Mouse (Mus musculus) adrenal gland, adult 18-20 months (tissue): Measurements from ENCODE around the gene Mob3b. TPM values are rescaled to one million over a fixed set of nuclear protein-coding genes. Genes with fewer than 3 reads are reported as not detected.

Experiments used
- DNase-seq, 2 experiments: peaks; one replicate each; pipeline ENCODE4 v3.0.0; 2021 to 2022; ENCODE audit warnings: low spot score in 2 of 2
- total RNA-seq, 2 experiments: library from RNA; stranded (reverse); gene quantifications; 1 replicate in 1 of 2; 2 replicates in 1 of 2; pipeline ENCODE4 v1.2.3; 2021

Gene Mob3b
- total RNA-seq, 2 experiments from 2014 or later, result 17.4 to 21.1 TPM

DNA sequence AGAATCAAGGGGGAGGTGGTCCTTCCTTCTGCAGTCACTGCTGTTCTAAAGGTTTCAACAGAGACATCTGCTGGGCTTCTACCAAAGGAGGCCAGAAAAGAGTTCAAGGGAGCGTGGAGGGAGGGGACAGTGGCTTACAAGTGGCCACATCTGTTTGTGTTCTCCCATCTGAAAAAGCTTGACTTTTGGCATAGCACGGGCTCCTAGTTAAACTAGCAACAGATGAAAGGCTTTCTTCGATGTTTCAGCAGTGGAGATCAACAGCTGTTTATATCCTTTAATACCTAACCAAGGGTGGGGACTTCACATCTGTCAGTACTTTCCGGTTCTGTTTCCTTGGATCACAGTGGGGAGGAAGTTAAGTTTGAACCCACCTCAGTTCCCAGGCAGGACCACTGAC is 88.5 kb downstream of the Mob3b start:
- no peak for DNase-seq

GRCm38 (mm10) chr4:35066163-35066562 is 91.1 kb downstream of the Mob3b start:
- DNase-seq, result no peak

- DNase-seq, result no peak
Observed at GRCm38 (mm10) chr4:35065075-35065838, 92.0 kb downstream of the Mob3b start.

- DNase-seq, result no peak
Observed at GRCm38 (mm10) chr4:35063146-35063719, 94.1 kb downstream of the Mob3b start.

GRCm38 (mm10) chr4:35060964-35061363 is 96.3 kb downstream of the Mob3b start:
- no peak for DNase-seq

GRCm38 (mm10) chr4:35060401-35060800 is 96.9 kb downstream of the Mob3b start:
- DNase-seq, result no peak

- no peak for DNase-seq
Observed at GRCm38 (mm10) chr4:35054362-35054761, 102.9 kb downstream of the Mob3b start.

GRCm38 (mm10) chr4:35052174-35052942 is 104.9 kb downstream of the Mob3b start:
- DNase-seq, result no peak

DNA sequence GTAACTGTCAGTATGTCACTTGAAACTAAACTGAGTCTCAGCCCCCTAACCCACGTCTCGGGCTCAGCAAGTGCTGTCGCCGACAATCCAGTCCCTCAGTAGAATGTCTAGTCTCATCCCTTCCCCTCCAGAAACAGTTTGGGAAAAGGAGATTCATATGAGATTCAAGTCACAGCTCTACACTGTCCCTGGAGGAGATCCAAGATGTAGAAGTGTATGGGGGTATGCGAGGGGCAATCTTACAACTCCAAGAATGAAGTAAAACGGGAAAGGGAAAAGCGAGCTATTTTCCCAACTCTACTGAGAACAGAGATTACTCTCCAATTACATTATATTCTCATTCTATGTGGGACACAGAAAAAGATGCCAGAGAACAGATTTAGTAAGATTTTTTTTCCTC is 106.1 kb downstream of the Mob3b start:
- no peak for DNase-seq

GRCm38 (mm10) chr4:35049742-35050058 is 107.6 kb downstream of the Mob3b start:
- no peak for DNase-seq

- no peak for DNase-seq
Observed at GRCm38 (mm10) chr4:35049036-35049741, 108.1 kb downstream of the Mob3b start.

DNA sequence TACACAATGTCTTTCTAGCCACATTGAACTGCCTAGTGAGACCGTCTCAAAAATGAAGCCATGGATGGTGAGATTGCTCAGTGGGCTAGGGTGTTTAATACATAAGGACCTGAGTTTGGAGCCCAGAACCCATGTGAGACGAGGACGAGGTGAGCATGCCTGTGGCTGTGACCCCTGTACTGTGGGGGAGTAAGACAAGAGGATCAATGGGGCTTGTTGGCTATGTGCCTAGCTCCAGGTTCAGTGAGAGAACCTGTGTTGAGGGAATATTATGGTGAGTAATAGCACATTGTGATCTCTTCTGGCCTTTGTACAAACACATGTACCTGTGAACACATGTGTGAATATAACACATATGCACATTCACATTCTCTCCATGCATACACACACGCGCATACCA is 116.4 kb downstream of the Mob3b start:
- DNase-seq, result no peak

- no peak for DNase-seq
Observed at GRCm38 (mm10) chr4:35040306-35040705, 117.0 kb downstream of the Mob3b start.

DNA sequence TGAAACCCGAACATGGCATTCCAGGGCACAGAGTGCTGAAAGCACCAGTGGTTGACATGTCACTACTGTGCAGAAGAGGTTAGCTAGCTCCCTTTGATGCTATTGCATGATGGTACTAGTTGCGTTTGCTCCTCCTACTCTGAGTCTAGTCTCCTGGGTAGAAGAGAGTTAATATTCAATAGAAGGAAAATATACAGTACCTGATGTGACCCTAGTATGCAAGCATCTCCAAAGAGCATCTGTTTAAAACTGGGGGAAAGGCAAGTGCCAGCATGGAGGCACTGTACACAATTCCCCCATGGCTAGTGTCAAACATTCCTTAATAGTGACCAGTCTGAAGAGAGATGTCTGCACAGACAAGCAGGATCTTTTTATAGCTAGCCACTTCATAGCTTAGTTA is 119.5 kb downstream of the Mob3b start:
- DNase-seq, result no peak

DNA sequence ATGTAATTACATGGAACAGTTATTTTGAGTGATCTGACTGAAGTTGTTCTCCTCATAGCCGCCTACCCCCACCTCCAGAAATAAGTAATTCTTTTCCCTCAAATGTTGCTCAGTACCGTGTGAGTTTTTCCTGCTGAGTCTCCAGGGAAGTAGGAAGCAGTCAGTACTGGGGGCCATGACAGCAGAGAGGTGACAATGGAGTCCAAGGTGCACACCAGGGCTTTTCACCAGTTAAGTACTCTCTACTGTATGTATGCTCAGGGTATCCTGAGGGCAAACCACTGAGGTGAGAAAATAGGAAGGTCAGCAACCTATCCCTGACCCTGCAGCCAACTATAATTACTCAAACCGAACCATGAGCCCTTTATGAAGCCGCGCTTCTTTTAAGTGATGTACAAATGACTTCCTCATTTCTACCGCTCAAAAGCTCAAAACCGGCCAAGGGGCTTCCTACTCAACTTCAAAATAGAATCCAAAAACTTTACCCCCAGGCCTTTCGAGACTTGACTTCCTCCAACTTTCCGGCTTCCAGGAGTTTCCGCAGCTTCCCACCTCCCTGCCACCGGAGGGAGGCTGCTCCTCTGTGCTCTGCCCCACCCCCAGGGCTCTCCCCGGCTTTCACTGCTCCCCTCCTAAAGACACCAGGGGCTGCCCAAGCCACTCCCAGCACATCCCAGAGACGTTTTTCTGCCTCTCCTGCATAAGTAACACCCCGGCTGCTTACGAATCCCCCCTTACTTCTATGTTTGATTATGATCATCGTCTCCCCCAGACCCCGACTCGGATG is 122.6 kb downstream of the Mob3b start:
- no peak for DNase-seq

GRCm38 (mm10) chr4:35032758-35033157 is 124.5 kb downstream of the Mob3b start:
- DNase-seq, result no peak

- DNase-seq, result no peak
Observed at GRCm38 (mm10) chr4:35031623-35032022, 125.7 kb downstream of the Mob3b start.

- no peak for DNase-seq
Observed at GRCm38 (mm10) chr4:35031141-35031540, 126.1 kb downstream of the Mob3b start.

DNA sequence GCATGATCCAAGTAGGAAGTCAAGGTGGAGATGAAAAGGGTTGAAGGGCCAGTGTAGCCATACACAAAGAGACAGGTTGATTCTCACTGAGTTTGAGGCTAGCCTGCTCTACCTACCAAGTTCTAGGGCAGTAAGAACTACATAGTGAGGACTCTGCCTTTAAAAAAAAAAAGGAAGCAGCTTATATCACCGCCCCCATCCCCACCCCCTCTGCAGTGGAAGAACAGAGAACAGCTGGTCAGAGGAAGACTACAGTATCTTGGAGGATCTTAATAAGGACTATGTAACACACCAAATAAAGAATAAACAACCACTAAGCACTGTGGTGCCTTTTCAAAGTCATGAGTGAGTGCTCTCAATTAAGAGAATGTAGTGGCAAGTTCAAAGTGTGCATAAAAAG is 138.9 kb downstream of the Mob3b start:
- DNase-seq, result no peak

GRCm38 (mm10) chr4:35012401-35013307 is 144.6 kb downstream of the Mob3b start:
- DNase-seq, result no peak
